In the genomic region with DNA sequence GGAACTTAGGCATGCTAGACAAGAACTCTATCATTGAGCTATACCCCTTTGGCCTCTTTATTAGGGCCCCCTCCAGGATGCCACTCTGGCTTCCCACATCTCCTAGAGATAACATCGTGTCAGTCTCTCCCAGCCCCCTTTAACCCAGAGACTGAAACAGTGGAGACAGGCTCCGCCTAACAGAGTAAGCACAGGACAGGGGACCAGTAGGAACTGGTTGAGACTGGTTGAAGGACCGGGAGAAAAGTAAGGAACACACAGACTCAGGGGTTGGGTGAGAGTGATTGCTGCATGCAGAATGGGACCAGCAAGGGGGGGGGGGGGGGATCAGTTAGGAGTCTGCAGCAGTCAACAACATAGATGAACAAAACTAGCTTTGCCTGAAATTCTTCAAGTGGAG, we compare ENCODE assay signal across 22 mouse cellular contexts.
"Had no signal": no experiment of that assay in that cellular context is flagged by ENCODE, and none has a peak within 500 bp of the region (broad histone marks: within the 10 kb centered on the region; RNA-seq: fewer than 3 reads in every experiment).

No protein-coding gene starts in this region.

- H3K9me3 ChIP-seq: limb, embryonic 12.5 days; limb, embryonic 15.5 days; megakaryocyte, embryonic 14.5 days; midbrain, embryonic 10.5 days; stomach, embryonic 15.5 days had no signal

- H3K4me3 ChIP-seq: limb, embryonic 12.5 days; limb, embryonic 15.5 days; megakaryocyte, embryonic 14.5 days; midbrain, embryonic 10.5 days; stomach, embryonic 15.5 days had no signal

- H3K27ac ChIP-seq: hindbrain, postnatal 0 days; limb, embryonic 12.5 days; limb, embryonic 15.5 days; liver, embryonic 14.5 days; macrophage; midbrain, embryonic 10.5 days; stomach, embryonic 15.5 days had no signal

- DNase-seq: left cerebral cortex, postnatal 4 days; liver, postnatal 0 days; lung, embryonic 14.5 days; midbrain, embryonic 14.5 days; right cerebral cortex, adult 18-20 months; right cerebral cortex, postnatal 25 days; spleen, adult 18-20 months; thymus, adult 2 months; thymus, postnatal 14 days; thymus, postnatal 4 days had no signal

- H3K4me2 ChIP-seq: limb, embryonic 12.5 days; limb, embryonic 15.5 days; liver, embryonic 11.5 days; lung, embryonic 14.5 days; stomach, embryonic 15.5 days had no signal

- H3K36me3 ChIP-seq: limb, embryonic 12.5 days; limb, embryonic 15.5 days; midbrain, embryonic 10.5 days; stomach, embryonic 15.5 days had no signal

- H3K9ac ChIP-seq: limb, embryonic 12.5 days; limb, embryonic 15.5 days; liver, embryonic 14.5 days; liver, postnatal 0 days; lung, embryonic 14.5 days; stomach, embryonic 15.5 days had no signal

- ATAC-seq: hindbrain, postnatal 0 days; inflammation-experienced regulatory T-cells, adult 6 months; intestine, embryonic 16.5 days; liver, postnatal 0 days; lung, postnatal 0 days had no signal
